Mouse (Mus musculus) midbrain, embryonic 15.5 days (tissue): ENCODE data around the gene Gm11569. TPM values are rescaled to one million over a fixed set of nuclear protein-coding genes. Genes with fewer than 3 reads are reported as not detected.

Experiments used
- ATAC-seq: fragments of 200-750 bp; cut with Nextera tagmentation; replicated peaks from 2 replicates; pipeline ENCODE4 v1.8.0; 2017; ENCODE audit warnings: moderate TSS enrichment
- H3K27ac ChIP-seq: fragments of 300-500 bp; sonication (generic); 2 replicates; pipeline ENCODE4 v1.5.1; 2015; ENCODE audit warnings: mild to moderate bottlenecking, inconsistent platforms
- H3K27me3 ChIP-seq: fragments of 300-500 bp; sonication (generic); replicated peaks from 2 replicates; pipeline ENCODE4 v1.6.1; 2015; ENCODE audit warnings: inconsistent platforms
- H3K36me3 ChIP-seq: fragments of 300-500 bp; sonication (generic); replicated peaks from 2 replicates; pipeline ENCODE4 v1.6.1; 2015; ENCODE audit warnings: inconsistent platforms
- H3K4me1 ChIP-seq: fragments of 300-500 bp; sonication (generic); 2 replicates; pipeline ENCODE4 v1.6.1; 2015; ENCODE audit warnings: inconsistent platforms
- H3K4me2 ChIP-seq: fragments of 300-500 bp; sonication (generic); 2 replicates; pipeline ENCODE4 v1.6.1; 2015; ENCODE audit warnings: inconsistent platforms, mild to moderate bottlenecking, moderate library complexity
- H3K4me3 ChIP-seq: fragments of 300-500 bp; sonication (generic); 2 replicates; pipeline ENCODE4 v1.5.1; 2015; ENCODE audit warnings: mild to moderate bottlenecking, inconsistent platforms
- H3K9ac ChIP-seq: fragments of 300-500 bp; sonication (generic); 2 replicates; pipeline ENCODE4 v1.6.1; 2015; ENCODE audit warnings: mild to moderate bottlenecking, inconsistent platforms
- H3K9me3 ChIP-seq: fragments of 300-500 bp; sonication (generic); 2 replicates; pipeline ENCODE4 v1.6.1; 2016; ENCODE audit warnings: inconsistent platforms
- WGBS: fragments of 180-500 bp; shearing (Covaris S2); methylation state at CpG from one replicate; pipeline ENCODE4 v1.1.7; 2015; ENCODE audit warnings: mixed read lengths; 5-methylcytosine and 5-hydroxymethylcytosine counted together
- polyA plus RNA-seq: library from polyadenylated mRNA; unstranded; fragments of >200 nt; fragmentation: Nextera tagmentation; extraction: Ambion mirVana; gene quantifications from 2 replicates; pipeline ENCODE4 v1.2.1, GENCODE M21; 2015

Gene Gm11569
- polyA plus RNA-seq, 1 experiment from 2014 or later = not detected

GRCm38 (mm10) chr11:99758877-99759276, 39.9 kb downstream of the Gm11569 start:
- 91% methylated on average over 1 of the region's 1 CpGs for WGBS
- no peaks in the 10 kb centered on the region for H3K27me3 ChIP-seq
- no peaks in the 10 kb centered on the region for H3K36me3 ChIP-seq
- ATAC-seq = no peak
- no peak overlapping the region for H3K27ac ChIP-seq
- no peak overlapping the region for H3K9ac ChIP-seq
- H3K9me3 ChIP-seq = no peaks in the 10 kb centered on the region
- no peaks in the 10 kb centered on the region for H3K4me1 ChIP-seq
- H3K4me2 ChIP-seq = no peak overlapping the region
- H3K4me3 ChIP-seq = no peak overlapping the region

Other genes with a start within 250 kb of the Gm11569 start
- not detected in 2 replicates for gene Krtap3-3, start 248.1 kb downstream of the Gm11569 start, polyA plus RNA-seq
- not detected in 2 replicates for gene Krtap3-2, start 242.1 kb downstream of the Gm11569 start, polyA plus RNA-seq
- not detected in 2 replicates for gene Gm11939, start 239.5 kb downstream of the Gm11569 start, polyA plus RNA-seq
- not detected in 2 replicates for gene Krtap3-1, start 232.3 kb downstream of the Gm11569 start, polyA plus RNA-seq
- not detected in 2 replicates for gene Krtap1-5, start 217.9 kb downstream of the Gm11569 start, polyA plus RNA-seq
- gene Krtap1-4, start 215.3 kb downstream of the Gm11569 start, polyA plus RNA-seq = not detected in 2 replicates
- not detected in 2 replicates for gene Krtap1-3, start 207.6 kb downstream of the Gm11569 start, polyA plus RNA-seq
- not detected in 2 replicates for gene Krtap9-3, start 200.8 kb downstream of the Gm11569 start, polyA plus RNA-seq
- not detected in 2 replicates for gene Gm11938, start 195.6 kb downstream of the Gm11569 start, polyA plus RNA-seq
- gene Gm11937, start 188.7 kb downstream of the Gm11569 start, polyA plus RNA-seq = not detected in 2 replicates
- gene Krtap2-4, start 184.1 kb downstream of the Gm11569 start, polyA plus RNA-seq = not detected in 2 replicates
- not detected in 2 replicates for gene Gm11562, start 178.5 kb downstream of the Gm11569 start, polyA plus RNA-seq
- not detected in 2 replicates for gene Krtap4-1, start 170.7 kb downstream of the Gm11569 start, polyA plus RNA-seq
- not detected in 2 replicates for gene Krtap4-2, start 163.8 kb downstream of the Gm11569 start, polyA plus RNA-seq
- gene Krtap4-7, start 154.8 kb downstream of the Gm11569 start, polyA plus RNA-seq = not detected in 2 replicates
- not detected in 2 replicates for gene Gm11555, start 148.7 kb downstream of the Gm11569 start, polyA plus RNA-seq
- not detected in 2 replicates for gene Gm11563, start 140.0 kb downstream of the Gm11569 start, polyA plus RNA-seq
- gene Krtap4-6, start 133.0 kb downstream of the Gm11569 start, polyA plus RNA-seq = not detected in 2 replicates
- gene Gm14190, start 108.2 kb downstream of the Gm11569 start, polyA plus RNA-seq = not detected in 2 replicates
- not detected in 2 replicates for gene Gm14180, start 64.6 kb downstream of the Gm11569 start, polyA plus RNA-seq
- gene Gm11595, start 26.0 kb downstream of the Gm11569 start, polyA plus RNA-seq = not detected in 2 replicates
- gene Krtap4-8, start 18.2 kb downstream of the Gm11569 start, polyA plus RNA-seq = not detected in 2 replicates
- gene Krtap4-9, start 13.7 kb downstream of the Gm11569 start, polyA plus RNA-seq = not detected in 2 replicates
- not detected in 2 replicates for gene Gm11596, start 5.5 kb downstream of the Gm11569 start, polyA plus RNA-seq
- gene Gm11554, start 5.5 kb upstream of the Gm11569 start, polyA plus RNA-seq = not detected in 2 replicates
- not detected in 2 replicates for gene Krtap4-13, start 11.0 kb upstream of the Gm11569 start, polyA plus RNA-seq
- not detected in 2 replicates for gene Gm11564, start 16.7 kb upstream of the Gm11569 start, polyA plus RNA-seq
- gene 2300003K06Rik, start 39.1 kb upstream of the Gm11569 start, polyA plus RNA-seq = not detected in 2 replicates
- gene Krtap4-16, start 52.7 kb upstream of the Gm11569 start, polyA plus RNA-seq = not detected in 2 replicates
- gene Gm11568, start 59.0 kb upstream of the Gm11569 start, polyA plus RNA-seq = not detected in 2 replicates
- gene Gm11559, start 65.5 kb upstream of the Gm11569 start, polyA plus RNA-seq = not detected in 2 replicates
- gene Krtap9-1, start 74.5 kb upstream of the Gm11569 start, polyA plus RNA-seq = not detected in 2 replicates
- not detected in 2 replicates for gene Gm11567, start 80.3 kb upstream of the Gm11569 start, polyA plus RNA-seq
- gene Krtap31-1, start 109.0 kb upstream of the Gm11569 start, polyA plus RNA-seq = not detected in 2 replicates
- gene Gm11565, start 115.8 kb upstream of the Gm11569 start, polyA plus RNA-seq = not detected in 2 replicates
- not detected in 2 replicates for gene Krtap31-2, start 137.4 kb upstream of the Gm11569 start, polyA plus RNA-seq
- gene Krtap9-5, start 149.5 kb upstream of the Gm11569 start, polyA plus RNA-seq = not detected in 2 replicates
- not detected in 2 replicates for gene Krtap29-1, start 180.1 kb upstream of the Gm11569 start, polyA plus RNA-seq
- not detected in 2 replicates for gene Krtap16-1, start 187.7 kb upstream of the Gm11569 start, polyA plus RNA-seq
- gene Krtap17-1, start 195.1 kb upstream of the Gm11569 start, polyA plus RNA-seq = 1.1 and 1.3 TPM in 2 replicates
- gene Krt33a, start 217.3 kb upstream of the Gm11569 start, polyA plus RNA-seq = not detected in 2 replicates
- gene Krt33b, start 230.9 kb upstream of the Gm11569 start, polyA plus RNA-seq = not detected in 2 replicates
- not detected in 2 replicates for gene Krt34, start 242.6 kb upstream of the Gm11569 start, polyA plus RNA-seq